Mouse (Mus musculus) intestine, postnatal 0 days (tissue): ENCODE results near the gene Taf1d. TPM values are rescaled to one million over a fixed set of nuclear protein-coding genes. Genes with fewer than 3 reads are reported as not detected.

ENCODE experiments used
- ATAC-seq: fragments of 200-750 bp; cut with Nextera tagmentation; 2 replicates; pipeline ENCODE4 v1.8.0; 2017; ENCODE audit warnings: mild to moderate bottlenecking, moderate TSS enrichment, moderate library complexity
- H3K27ac ChIP-seq: fragments of 300-500 bp; sonication (generic); 2 replicates; pipeline ENCODE4 v1.5.1; 2014; ENCODE audit warnings: mild to moderate bottlenecking, low read depth, low read length, moderate library complexity
- H3K27me3 ChIP-seq: fragments of 300-500 bp; sonication (generic); replicated peaks from 2 replicates; pipeline ENCODE4 v1.6.1; 2014; ENCODE audit warnings: low read length, mixed read lengths; ENCODE audit not compliant: control insufficient read depth, insufficient read depth
- H3K36me3 ChIP-seq: fragments of 300-500 bp; sonication (generic); 2 replicates; pipeline ENCODE4 v1.6.1; 2014; ENCODE audit warnings: mild to moderate bottlenecking, moderate library complexity; ENCODE audit not compliant: control insufficient read depth, insufficient read depth
- H3K4me1 ChIP-seq: fragments of 300-500 bp; sonication (generic); replicated peaks from 2 replicates; pipeline ENCODE4 v1.6.1; 2014; ENCODE audit warnings: antibody characterized with exemption, low read length, mixed read lengths; ENCODE audit not compliant: control insufficient read depth, insufficient read depth
- H3K4me2 ChIP-seq: fragments of 300-500 bp; sonication (generic); replicated peaks from 2 replicates; pipeline ENCODE4 v1.6.1; 2014; ENCODE audit warnings: low read depth, mild to moderate bottlenecking, moderate library complexity
- H3K4me3 ChIP-seq: fragments of 300-500 bp; sonication (generic); 2 replicates; pipeline ENCODE4 v1.5.1; 2014; ENCODE audit warnings: low read depth, low read length
- H3K9ac ChIP-seq: fragments of 300-500 bp; sonication (generic); 2 replicates; pipeline ENCODE4 v1.6.1; 2014; ENCODE audit warnings: mild to moderate bottlenecking, low read depth, low read length
- H3K9me3 ChIP-seq: fragments of 300-500 bp; sonication (generic); 2 replicates; pipeline ENCODE4 v1.6.1; 2016; ENCODE audit warnings: mixed run types; ENCODE audit not compliant: control insufficient read depth
- CTCF ChIP-seq: sonication (generic); IDR thresholded peaks from 2 replicates; pipeline ENCODE4 v1.5.1; 2016; ENCODE audit warnings: low read depth, mild to moderate bottlenecking, control low read depth, antibody characterized with exemption, moderate library complexity
- WGBS: fragments of 180-500 bp; shearing (Covaris S2); extraction: QIAGEN DNeasy Blood & Tissue Kit; methylation state at CpG from one replicate; pipeline ENCODE4 v1.1.7; 2014; 5-methylcytosine and 5-hydroxymethylcytosine counted together
- microRNA-seq: library from miRNA; unstranded; fragments of <30 nt; microRNA quantifications from one replicate; pipeline ENCODE4, GENCODE M21; 2016
- polyA plus RNA-seq: library from polyadenylated mRNA; unstranded; fragments of >200 nt; fragmentation: Nextera tagmentation; extraction: Ambion mirVana; gene quantifications from 2 replicates; pipeline ENCODE4 v1.2.1, GENCODE M21; 2015

Gene Taf1d
- polyA plus RNA-seq, 1 experiment from 2014 or later, result 41.5 TPM

GRCm38 (mm10) chr9:15366260-15366659 lies 60.2 kb downstream of the Taf1d start:
- no peaks in the 10 kb centered on the region for H3K27me3 ChIP-seq
- H3K9ac ChIP-seq, result no peak overlapping the region
- WGBS, result 67% methylated on average over 2 of the region's 2 CpGs
- H3K4me1 ChIP-seq, result no peaks in the 10 kb centered on the region
- no peak for ATAC-seq
- no peak overlapping the region for H3K4me3 ChIP-seq
- no peak for TF ChIP-seq CTCF
- no peaks in the 10 kb centered on the region for H3K9me3 ChIP-seq
- no peaks in the 10 kb centered on the region for H3K36me3 ChIP-seq
- no peak overlapping the region for H3K27ac ChIP-seq
- H3K4me2 ChIP-seq, result no peak overlapping the region

Small RNA genes within 50 kb of the gene (microRNA-seq; reads per million reads assigned to microRNA genes)
- not detected for gene Gm49349
- not detected for gene mmu-mir-7650

Other genes with a start within 250 kb of the Taf1d start
- not detected in 2 replicates for gene Hephl1, start 194.1 kb upstream of the Taf1d start, polyA plus RNA-seq
- 4.4 TPM in 2 replicates for gene Vstm5, start 67.2 kb upstream of the Taf1d start, polyA plus RNA-seq
- gene Med17, start 26.3 kb upstream of the Taf1d start, polyA plus RNA-seq, result 18.1 and 20.4 TPM in 2 replicates
- gene 4931406C07Rik, start 234 bp downstream of the Taf1d start, polyA plus RNA-seq, result 15.4 and 19.1 TPM in 2 replicates
- gene Cep295, start 51.6 kb downstream of the Taf1d start, polyA plus RNA-seq, result 3.8 and 4.6 TPM in 2 replicates
- gene Smco4, start 187.2 kb downstream of the Taf1d start, polyA plus RNA-seq, result 4.3 and 5.2 TPM in 2 replicates